Mouse (Mus musculus) midbrain, embryonic 16.5 days (tissue): Measurements from ENCODE around the gene Olfr798. TPM values are rescaled to one million over a fixed set of nuclear protein-coding genes. Genes with fewer than 3 reads are reported as not detected.

ENCODE experiments used
- ATAC-seq: fragments of 200-750 bp; cut with Nextera tagmentation; 2 replicates; pipeline ENCODE4 v1.8.0; 2017; ENCODE audit warnings: moderate TSS enrichment
- H3K27ac ChIP-seq: fragments of 300-500 bp; sonication (generic); 2 replicates; pipeline ENCODE4 v1.5.1; 2014; ENCODE audit warnings: mild to moderate bottlenecking, low read length, mixed read lengths
- H3K27me3 ChIP-seq: fragments of 300-500 bp; sonication (generic); 2 replicates; pipeline ENCODE4 v1.6.1; 2014; ENCODE audit warnings: low read depth, low read length, mixed read lengths; ENCODE audit not compliant: control insufficient read depth, insufficient read depth
- H3K36me3 ChIP-seq: fragments of 300-500 bp; sonication (generic); 2 replicates; pipeline ENCODE4 v1.6.1; 2014; ENCODE audit warnings: mild to moderate bottlenecking, low read length, moderate library complexity, mixed read lengths; ENCODE audit not compliant: control insufficient read depth, insufficient read depth
- H3K4me1 ChIP-seq: fragments of 300-500 bp; sonication (generic); 2 replicates; pipeline ENCODE4 v1.6.1; 2014; ENCODE audit warnings: mild to moderate bottlenecking, low read length, mixed read lengths; ENCODE audit not compliant: control insufficient read depth, insufficient read depth
- H3K4me2 ChIP-seq: fragments of 300-500 bp; sonication (generic); 2 replicates; pipeline ENCODE4 v1.6.1; 2014; ENCODE audit warnings: mild to moderate bottlenecking, low read length, mixed read lengths
- H3K4me3 ChIP-seq: fragments of 300-500 bp; sonication (generic); 2 replicates; pipeline ENCODE4 v1.5.1; 2014; ENCODE audit warnings: low read depth, mild to moderate bottlenecking, low read length, moderate library complexity, mixed read lengths
- H3K9ac ChIP-seq: fragments of 300-500 bp; sonication (generic); 2 replicates; pipeline ENCODE4 v1.6.1; 2014; ENCODE audit warnings: low read depth, low read length, mixed read lengths
- H3K9me3 ChIP-seq: fragments of 300-500 bp; sonication (generic); replicated peaks from 2 replicates; pipeline ENCODE4 v1.6.1; 2014; ENCODE audit warnings: mild to moderate bottlenecking, low read length, mixed read lengths; ENCODE audit not compliant: control insufficient read depth, poor library complexity, severe bottlenecking
- WGBS: fragments of 180-500 bp; shearing (Covaris S2); extraction: QIAGEN DNeasy Blood & Tissue Kit; methylation state at CpG from one replicate; pipeline ENCODE4 v1.1.7; 2014; 5-methylcytosine and 5-hydroxymethylcytosine counted together
- polyA plus RNA-seq: library from polyadenylated mRNA; unstranded; fragments of >200 nt; fragmentation: Nextera tagmentation; extraction: Ambion mirVana; gene quantifications from 2 replicates; pipeline ENCODE4 v1.2.1, GENCODE M21; 2015

Olfr798 gene
- not detected in 2 replicates for polyA plus RNA-seq

DNA sequence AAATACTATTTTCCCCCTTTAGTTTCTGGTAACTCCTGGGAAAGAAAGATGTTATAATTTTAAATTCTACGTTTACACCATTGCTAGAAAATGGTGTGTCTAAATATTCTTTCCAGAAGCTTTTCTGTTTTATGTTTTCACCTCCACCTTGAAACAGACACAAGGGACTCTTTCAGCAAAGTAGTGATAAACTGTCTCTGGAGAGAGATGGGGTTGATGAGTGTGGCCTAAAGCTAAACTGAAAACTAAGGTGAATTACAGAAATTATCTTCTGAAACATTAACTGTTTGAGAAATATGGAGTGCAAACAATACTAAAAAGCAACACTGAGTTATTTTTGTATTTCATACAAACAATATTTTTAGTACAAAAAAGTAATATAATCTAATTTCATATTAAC lies at the start of gene Olfr798:
Gene Olfr798, minus strand, starts transcription at position 101 of the 400 bp plus-strand sequence.
- 82% methylated on average over 1 of the region's 1 CpGs for WGBS
- Histone ChIP-seq H3K4me1 (no peaks in the 10 kb centered on the region), H3K9ac (no peak within 1 kb of the TSS), H3K4me2 (no peak within 1 kb of the TSS), H3K27ac (no peak within 1 kb of the TSS), H3K4me3 (no peak within 1 kb of the TSS), H3K36me3 (no peaks in the 10 kb centered on the region), H3K27me3 (no peaks in the 10 kb centered on the region), H3K9me3 (no peaks in the 10 kb centered on the region)
- no peak for ATAC-seq

DNA sequence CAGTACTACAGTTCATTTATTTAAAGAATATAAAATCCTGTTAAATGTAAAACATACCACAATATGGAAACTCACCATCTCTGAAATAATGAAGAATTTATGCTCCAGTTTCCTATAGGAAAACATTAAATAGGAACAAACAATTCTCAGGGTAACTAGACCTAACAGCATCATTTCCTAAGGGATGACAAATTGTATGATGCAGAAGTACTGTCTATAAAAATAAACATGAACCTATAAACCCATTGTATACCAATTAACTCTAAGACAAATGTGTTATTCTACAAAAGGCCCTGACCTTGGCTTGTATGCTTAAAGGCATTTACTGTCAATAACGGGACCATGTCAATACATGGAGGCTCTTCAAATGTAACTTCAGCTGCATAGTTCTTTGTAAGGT lies 46.0 kb upstream of the Olfr798 start, which contains the start of gene Olfr801:
Gene Olfr801, minus strand, starts transcription at position 101 of the 400 bp plus-strand sequence.
- H3K4me1 ChIP-seq, result no peaks in the 10 kb centered on the region
- no peaks in the 10 kb centered on the region for H3K27me3 ChIP-seq
- H3K27ac ChIP-seq, result no peak within 1 kb of the TSS
- H3K9ac ChIP-seq, result no peak within 1 kb of the TSS
- no peaks in the 10 kb centered on the region for H3K9me3 ChIP-seq
- no peak within 1 kb of the TSS for H3K4me2 ChIP-seq
- no peaks in the 10 kb centered on the region for H3K36me3 ChIP-seq
- WGBS, result 89% methylated on average over 1 of the region's 1 CpGs
- no peak within 1 kb of the TSS for H3K4me3 ChIP-seq
- no peak for ATAC-seq

DNA sequence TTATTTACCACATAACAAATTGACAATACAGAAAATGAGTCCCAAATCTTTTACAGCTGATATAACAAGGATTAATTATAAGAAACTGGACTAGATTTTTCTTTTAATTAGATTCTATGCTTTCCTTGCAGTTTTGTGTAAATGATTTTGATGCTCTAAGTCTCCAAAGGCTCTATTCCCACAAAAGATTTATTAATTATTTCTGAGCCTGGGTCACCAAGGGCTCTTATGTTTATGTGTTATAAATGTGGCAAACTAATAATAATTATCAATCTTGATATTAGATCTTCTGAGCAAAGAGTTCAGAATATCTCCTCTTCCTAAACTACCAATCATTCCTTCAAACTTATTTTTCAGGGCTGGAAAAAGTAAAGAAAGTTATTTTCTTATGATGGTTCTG lies 29.7 kb upstream of the Olfr798 start, which contains the start of gene Olfr800:
Gene Olfr800, plus strand, starts transcription at position 301 of the 400 bp plus-strand sequence.
- no peak for ATAC-seq
- Histone ChIP-seq H3K36me3 (no peaks in the 10 kb centered on the region), H3K27ac (no peak within 1 kb of the TSS), H3K9me3 (no peaks in the 10 kb centered on the region), H3K27me3 (no peaks in the 10 kb centered on the region), H3K9ac (no peak within 1 kb of the TSS), H3K4me2 (no peak within 1 kb of the TSS), H3K4me3 (no peak within 1 kb of the TSS), H3K4me1 (no peaks in the 10 kb centered on the region)

DNA sequence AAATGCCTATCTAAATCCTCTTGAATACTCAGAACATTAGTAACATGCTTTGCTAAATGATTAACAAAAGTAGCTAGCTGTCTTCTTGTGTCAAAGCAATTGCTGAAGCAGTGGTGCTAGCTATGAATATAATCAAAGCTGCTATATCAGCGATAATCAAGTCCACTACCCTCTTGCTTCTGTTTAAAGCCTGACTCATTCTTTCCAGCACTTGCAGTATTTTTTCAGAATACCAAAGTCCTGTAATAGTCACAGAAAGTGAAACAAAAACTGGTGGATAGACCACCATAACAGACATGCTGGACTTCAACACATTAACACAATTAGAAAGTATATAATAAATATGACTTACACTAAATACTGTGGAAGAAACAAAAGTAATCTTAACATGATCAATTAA lies 24.0 kb upstream of the Olfr798 start:
- Histone ChIP-seq H3K27ac (no peak overlapping the region), H3K9ac (no peak overlapping the region), H3K27me3 (no peaks in the 10 kb centered on the region), H3K4me3 (no peak overlapping the region), H3K4me1 (no peaks in the 10 kb centered on the region), H3K36me3 (no peaks in the 10 kb centered on the region), H3K4me2 (no peak overlapping the region), H3K9me3 (no peaks in the 10 kb centered on the region)
- 79% methylated on average over 1 of the region's 1 CpGs for WGBS
- no peak for ATAC-seq

DNA sequence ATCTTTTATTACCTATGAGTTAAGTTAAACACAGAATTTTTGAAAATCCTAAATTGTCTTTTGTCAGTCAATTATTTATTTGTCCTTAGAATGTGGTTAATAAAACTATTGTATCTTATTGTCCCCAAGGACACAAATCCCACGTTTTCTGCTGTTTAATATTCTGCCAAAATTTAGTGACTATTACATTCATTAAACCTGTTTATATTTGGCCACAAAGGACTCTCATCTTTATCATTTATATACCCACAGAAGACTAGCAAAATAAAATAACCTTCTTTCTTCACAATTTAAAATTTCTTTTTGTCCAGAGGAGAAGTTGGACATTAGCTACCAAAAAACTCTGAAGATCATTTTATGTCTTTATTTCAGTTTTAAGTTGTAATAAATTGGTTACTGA lies 9.4 kb upstream of the Olfr798 start, which contains the start of gene Olfr799:
Gene Olfr799, plus strand, starts transcription at position 301 of the 400 bp plus-strand sequence.
- no peak for ATAC-seq
- H3K9ac ChIP-seq, result no peak within 1 kb of the TSS
- H3K4me1 ChIP-seq, result no peaks in the 10 kb centered on the region
- no peak within 1 kb of the TSS for H3K27ac ChIP-seq
- 34% methylated on average over 1 of the region's 1 CpGs for WGBS
- no peaks in the 10 kb centered on the region for H3K36me3 ChIP-seq
- H3K9me3 ChIP-seq, result no peaks in the 10 kb centered on the region
- H3K4me2 ChIP-seq, result no peak within 1 kb of the TSS
- H3K27me3 ChIP-seq, result no peaks in the 10 kb centered on the region
- H3K4me3 ChIP-seq, result no peak within 1 kb of the TSS

DNA sequence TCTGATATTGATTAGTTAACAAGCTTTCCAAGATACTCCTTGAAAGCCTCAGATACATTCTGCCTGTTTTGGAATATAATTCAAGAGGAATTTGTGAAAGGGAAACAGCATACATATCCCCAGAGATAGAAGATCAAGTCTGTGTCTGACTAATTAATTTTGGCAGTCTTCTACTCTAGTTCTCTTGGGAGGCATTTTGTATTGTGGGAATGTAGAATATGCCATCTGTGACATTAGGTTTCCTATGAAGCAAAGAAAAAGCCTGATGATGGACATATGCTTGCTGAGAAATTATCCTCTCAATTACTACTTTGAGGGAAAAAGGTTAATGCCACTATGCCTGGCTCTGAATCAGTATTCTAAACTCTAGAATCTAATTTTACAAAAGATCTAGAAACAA lies 4.5 kb downstream of the Olfr798 start:
- H3K4me3 ChIP-seq, result no peak overlapping the region
- H3K27me3 ChIP-seq, result no peaks in the 10 kb centered on the region
- no peak overlapping the region for H3K27ac ChIP-seq
- H3K4me2 ChIP-seq, result no peak overlapping the region
- H3K4me1 ChIP-seq, result no peaks in the 10 kb centered on the region
- H3K9ac ChIP-seq, result no peak overlapping the region
- no peaks in the 10 kb centered on the region for H3K36me3 ChIP-seq
- no peaks in the 10 kb centered on the region for H3K9me3 ChIP-seq
- ATAC-seq, result no peak

DNA sequence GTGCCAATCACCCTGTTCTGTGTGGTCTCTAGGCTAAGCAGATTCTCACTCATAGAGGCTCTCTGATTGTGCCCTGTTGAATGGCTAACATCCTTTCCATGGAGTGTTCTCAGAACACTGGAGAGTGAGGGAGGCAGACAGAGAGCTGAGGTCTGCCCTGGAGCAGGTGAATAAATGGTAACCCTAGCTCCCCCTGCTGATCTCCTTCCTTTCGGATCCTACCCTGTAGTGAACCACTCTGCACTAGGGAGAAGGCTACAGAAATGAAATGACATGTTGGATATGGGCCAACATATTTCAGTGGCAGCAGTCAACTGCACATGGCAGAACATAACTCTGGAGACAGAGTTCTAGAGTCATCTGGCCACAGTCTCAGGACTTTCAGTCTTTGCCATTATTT lies 6.0 kb downstream of the Olfr798 start:
- no peak for ATAC-seq
- H3K4me2 ChIP-seq, result no peak overlapping the region
- no peaks in the 10 kb centered on the region for H3K9me3 ChIP-seq
- H3K27ac ChIP-seq, result no peak overlapping the region
- H3K9ac ChIP-seq, result no peak overlapping the region
- no peak overlapping the region for H3K4me3 ChIP-seq
- no peaks in the 10 kb centered on the region for H3K27me3 ChIP-seq
- 19% methylated on average over 1 of the region's 1 CpGs for WGBS
- H3K4me1 ChIP-seq, result no peaks in the 10 kb centered on the region
- H3K36me3 ChIP-seq, result no peaks in the 10 kb centered on the region

DNA sequence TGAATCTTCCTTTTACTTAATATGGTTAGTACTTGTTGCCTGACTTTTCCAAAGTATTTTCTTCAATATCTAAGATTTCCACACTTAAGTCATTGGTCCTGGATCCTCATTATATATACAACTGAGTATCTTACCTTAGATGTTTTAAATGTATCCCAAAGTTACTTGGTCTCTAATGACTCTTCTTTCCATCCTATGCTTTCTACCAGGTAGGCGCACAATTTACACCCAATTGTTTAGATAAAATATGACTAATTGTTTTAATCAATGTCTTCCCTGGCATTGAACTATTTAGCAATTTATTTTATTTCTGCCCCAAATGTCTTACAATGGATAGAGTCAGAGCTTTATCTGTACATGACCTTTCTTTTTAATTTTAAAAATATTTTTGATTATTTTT lies 15.3 kb downstream of the Olfr798 start, which contains the start of gene Olfr796:
Gene Olfr796, minus strand, starts transcription at position 101 of the 400 bp plus-strand sequence.
- Histone ChIP-seq H3K36me3 (no peaks in the 10 kb centered on the region), H3K27me3 (no peaks in the 10 kb centered on the region), H3K4me2 (no peak within 1 kb of the TSS), H3K9ac (no peak within 1 kb of the TSS), H3K27ac (no peak within 1 kb of the TSS), H3K4me3 (no peak within 1 kb of the TSS), H3K9me3 (no peaks in the 10 kb centered on the region), H3K4me1 (no peaks in the 10 kb centered on the region)
- ATAC-seq, result no peak
- 100% methylated on average over 1 of the region's 1 CpGs for WGBS

DNA sequence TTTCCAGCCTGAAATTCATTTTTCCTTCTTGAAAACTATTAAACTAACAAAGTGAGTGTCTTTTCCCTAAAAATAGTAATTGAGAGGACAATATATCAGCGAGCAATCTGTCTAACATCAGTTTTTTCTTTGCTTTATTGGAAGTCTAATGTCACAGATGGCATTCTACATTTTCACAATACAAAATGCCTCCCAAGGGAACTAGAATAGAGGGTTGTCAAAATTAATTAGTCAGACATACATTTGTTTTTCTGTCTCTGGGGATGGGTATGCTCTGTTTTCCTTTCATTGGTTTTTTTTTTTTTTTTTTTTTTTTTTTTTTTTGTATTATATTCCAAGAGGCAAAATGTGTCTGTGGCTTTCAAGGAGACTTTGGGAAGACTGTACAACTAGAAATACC lies 50.7 kb downstream of the Olfr798 start:
- Histone ChIP-seq H3K9me3 (no peaks in the 10 kb centered on the region), H3K4me2 (no peak overlapping the region), H3K4me1 (no peaks in the 10 kb centered on the region), H3K36me3 (no peaks in the 10 kb centered on the region), H3K4me3 (no peak overlapping the region), H3K27ac (no peak overlapping the region), H3K9ac (no peak overlapping the region), H3K27me3 (no peaks in the 10 kb centered on the region)
- ATAC-seq, result no peak
- 62% methylated on average over 1 of the region's 1 CpGs for WGBS
